Mouse (Mus musculus) midbrain, embryonic 16.5 days (tissue): Measurements from ENCODE around the gene Gm8439. TPM values are rescaled to one million over a fixed set of nuclear protein-coding genes. Genes with fewer than 3 reads are reported as not detected.

Source experiments
- ATAC-seq: fragments of 200-750 bp; cut with Nextera tagmentation; 2 replicates; pipeline ENCODE4 v1.8.0; 2017; ENCODE audit warnings: moderate TSS enrichment
- H3K27ac ChIP-seq: fragments of 300-500 bp; sonication (generic); 2 replicates; pipeline ENCODE4 v1.5.1; 2014; ENCODE audit warnings: mild to moderate bottlenecking, low read length, mixed read lengths
- H3K27me3 ChIP-seq: fragments of 300-500 bp; sonication (generic); 2 replicates; pipeline ENCODE4 v1.6.1; 2014; ENCODE audit warnings: low read depth, low read length, mixed read lengths; ENCODE audit not compliant: control insufficient read depth, insufficient read depth
- H3K36me3 ChIP-seq: fragments of 300-500 bp; sonication (generic); 2 replicates; pipeline ENCODE4 v1.6.1; 2014; ENCODE audit warnings: mild to moderate bottlenecking, low read length, moderate library complexity, mixed read lengths; ENCODE audit not compliant: control insufficient read depth, insufficient read depth
- H3K4me1 ChIP-seq: fragments of 300-500 bp; sonication (generic); 2 replicates; pipeline ENCODE4 v1.6.1; 2014; ENCODE audit warnings: mild to moderate bottlenecking, low read length, mixed read lengths; ENCODE audit not compliant: control insufficient read depth, insufficient read depth
- H3K4me2 ChIP-seq: fragments of 300-500 bp; sonication (generic); 2 replicates; pipeline ENCODE4 v1.6.1; 2014; ENCODE audit warnings: mild to moderate bottlenecking, low read length, mixed read lengths
- H3K4me3 ChIP-seq: fragments of 300-500 bp; sonication (generic); 2 replicates; pipeline ENCODE4 v1.5.1; 2014; ENCODE audit warnings: low read depth, mild to moderate bottlenecking, low read length, moderate library complexity, mixed read lengths
- H3K9ac ChIP-seq: fragments of 300-500 bp; sonication (generic); 2 replicates; pipeline ENCODE4 v1.6.1; 2014; ENCODE audit warnings: low read depth, low read length, mixed read lengths
- H3K9me3 ChIP-seq: fragments of 300-500 bp; sonication (generic); replicated peaks from 2 replicates; pipeline ENCODE4 v1.6.1; 2014; ENCODE audit warnings: mild to moderate bottlenecking, low read length, mixed read lengths; ENCODE audit not compliant: control insufficient read depth, poor library complexity, severe bottlenecking
- WGBS: fragments of 180-500 bp; shearing (Covaris S2); extraction: QIAGEN DNeasy Blood & Tissue Kit; methylation state at CpG from one replicate; pipeline ENCODE4 v1.1.7; 2014; 5-methylcytosine and 5-hydroxymethylcytosine counted together
- polyA plus RNA-seq: library from polyadenylated mRNA; unstranded; fragments of >200 nt; fragmentation: Nextera tagmentation; extraction: Ambion mirVana; gene quantifications from 2 replicates; pipeline ENCODE4 v1.2.1, GENCODE M21; 2015

The Gm8439 gene
- polyA plus RNA-seq: not detected in 2 replicates

GRCm38 (mm10) chr4:120588445-120588844 is at the start of gene Gm8439:
Gene Gm8439, plus strand, starts transcription at chr4:120588745.
- Histone ChIP-seq H3K4me3 (no peak within 1 kb of the TSS), H3K27ac (no peak within 1 kb of the TSS), H3K4me2 (no peak within 1 kb of the TSS), H3K4me1 (peaks cover 3% of the 10 kb centered on the region; the same call in 1 of the 2 replicates), H3K9ac (no peak within 1 kb of the TSS), H3K27me3 (0 out of 2 replicates have a peak, but pooled peaks cover 2% of the 10 kb centered on the region), H3K36me3 (no peaks in the 10 kb centered on the region), H3K9me3 (no peaks in the 10 kb centered on the region)
- ATAC-seq: no peak
- 22% methylated on average over 4 of the region's 4 CpGs for WGBS

DNA sequence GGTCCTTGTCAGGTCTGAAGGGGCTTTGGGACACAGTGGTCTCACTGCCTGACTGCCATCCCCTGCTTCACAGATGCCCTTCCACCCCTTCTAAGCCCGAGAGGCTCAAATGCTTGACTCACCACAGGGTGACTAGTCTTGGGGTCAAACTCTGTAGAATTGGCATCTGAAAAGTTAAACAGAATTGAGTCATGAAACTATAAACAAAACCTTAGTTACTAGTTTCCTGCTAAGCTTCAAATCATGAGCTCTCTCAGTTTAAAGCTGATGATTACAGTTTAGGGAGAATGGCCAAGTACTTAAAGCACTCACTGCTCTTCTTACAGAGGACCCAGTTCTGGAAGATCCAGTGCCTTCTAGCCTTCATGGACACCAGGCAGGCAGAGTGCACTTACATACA is 43.6 kb upstream of the Gm8439 start:
- no peak for ATAC-seq
- Histone ChIP-seq H3K4me1 (no peaks in the 10 kb centered on the region), H3K27me3 (no peaks in the 10 kb centered on the region), H3K9me3 (no peaks in the 10 kb centered on the region), H3K9ac (no peak overlapping the region), H3K27ac (no peak overlapping the region), H3K4me2 (no peak overlapping the region), H3K4me3 (no peak overlapping the region), H3K36me3 (peaks cover 42% of the 10 kb centered on the region)
- 90% methylated on average over 1 of the region's 1 CpGs for WGBS

- no peak for ATAC-seq
Measured at GRCm38 (mm10) chr4:120556592-120556991, 32.0 kb upstream of the Gm8439 start.

DNA sequence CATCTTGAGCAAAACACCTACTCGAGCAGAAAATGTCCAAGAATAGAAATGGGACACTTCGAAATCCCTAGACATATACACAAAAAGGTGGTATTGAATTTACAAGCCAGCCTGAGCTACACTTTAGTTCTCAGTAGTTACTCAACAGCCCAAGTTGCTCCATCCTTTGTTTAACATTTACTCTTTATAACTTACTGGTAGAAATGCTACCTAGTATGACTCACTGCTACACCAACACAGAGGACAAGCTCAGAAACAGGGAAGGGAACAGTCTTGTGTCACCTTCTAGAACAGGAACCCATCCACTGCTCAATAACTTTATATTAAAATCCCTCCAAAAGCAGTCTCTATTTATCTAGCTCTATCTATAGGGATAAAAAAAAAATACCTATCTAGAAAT is 22.8 kb upstream of the Gm8439 start:
- no peak for ATAC-seq
- H3K27ac ChIP-seq: no peak overlapping the region
- no peak overlapping the region for H3K4me3 ChIP-seq
- peaks cover 24% of the 10 kb centered on the region for H3K4me1 ChIP-seq
- WGBS: 89% methylated on average over 2 of the region's 2 CpGs
- H3K36me3 ChIP-seq: peaks cover 21% of the 10 kb centered on the region
- H3K4me2 ChIP-seq: no peak overlapping the region
- no peaks in the 10 kb centered on the region for H3K27me3 ChIP-seq
- H3K9ac ChIP-seq: no peak overlapping the region
- H3K9me3 ChIP-seq: no peaks in the 10 kb centered on the region

More at GRCm38 (mm10) chr4:120556592-120556991, 32.0 kb upstream of the Gm8439 start:
- no peaks in the 10 kb centered on the region for H3K4me1 ChIP-seq
- no peak overlapping the region for H3K27ac ChIP-seq
- H3K9ac ChIP-seq: no peak overlapping the region
- no peak overlapping the region for H3K4me2 ChIP-seq
- H3K4me3 ChIP-seq: no peak overlapping the region
- H3K27me3 ChIP-seq: no peaks in the 10 kb centered on the region
- no peaks in the 10 kb centered on the region for H3K9me3 ChIP-seq
- peaks cover 41% of the 10 kb centered on the region for H3K36me3 ChIP-seq
- 94% methylated on average over 6 of the region's 6 CpGs for WGBS

GRCm38 (mm10) chr4:120568005-120568404 is 20.5 kb upstream of the Gm8439 start:
- Histone ChIP-seq H3K9me3 (no peaks in the 10 kb centered on the region), H3K36me3 (peaks cover 9% of the 10 kb centered on the region; the same call in 1 of the 2 replicates), H3K4me2 (peak overlapping the region; percentile 90), H3K27me3 (no peaks in the 10 kb centered on the region), H3K27ac (no peak overlapping the region), H3K4me1 (peaks cover 32% of the 10 kb centered on the region), H3K9ac (peak overlapping the region; percentile 30; the same call in 1 of the 2 replicates), H3K4me3 (no peak overlapping the region)
- ATAC-seq: no peak
- WGBS: 55% methylated on average over 5 of the region's 5 CpGs

DNA sequence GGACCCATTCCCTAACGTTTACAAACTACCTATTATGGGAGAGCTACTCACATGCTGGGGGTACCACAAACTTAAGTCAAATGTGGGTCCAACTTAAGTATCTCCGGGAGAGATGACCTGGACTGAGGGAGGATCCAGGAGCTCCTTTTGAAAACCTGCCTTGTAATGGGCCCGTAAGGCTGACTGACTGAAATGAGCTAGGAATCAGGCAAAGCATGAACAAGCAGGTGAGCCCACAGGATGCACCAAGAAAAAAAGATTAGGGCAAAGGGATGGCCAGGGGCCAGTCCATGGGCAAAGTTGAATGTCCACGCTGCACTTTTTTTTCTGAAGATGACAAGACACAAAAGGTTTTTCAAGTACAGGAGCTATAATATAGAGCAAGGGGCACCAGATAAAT is 19.5 kb upstream of the Gm8439 start:
- Histone ChIP-seq H3K9ac (peak overlapping the region; percentile 97), H3K4me2 (peak overlapping the region; percentile 90), H3K27ac (peak overlapping the region; percentile 95), H3K36me3 (0 out of 2 replicates have a peak, but pooled peaks cover 2% of the 10 kb centered on the region), H3K9me3 (no peaks in the 10 kb centered on the region), H3K4me3 (peak overlapping the region; percentile 85), H3K4me1 (peaks cover 32% of the 10 kb centered on the region), H3K27me3 (no peaks in the 10 kb centered on the region)
- ATAC-seq: no peak
- WGBS: 6% methylated on average over 4 of the region's 4 CpGs

DNA sequence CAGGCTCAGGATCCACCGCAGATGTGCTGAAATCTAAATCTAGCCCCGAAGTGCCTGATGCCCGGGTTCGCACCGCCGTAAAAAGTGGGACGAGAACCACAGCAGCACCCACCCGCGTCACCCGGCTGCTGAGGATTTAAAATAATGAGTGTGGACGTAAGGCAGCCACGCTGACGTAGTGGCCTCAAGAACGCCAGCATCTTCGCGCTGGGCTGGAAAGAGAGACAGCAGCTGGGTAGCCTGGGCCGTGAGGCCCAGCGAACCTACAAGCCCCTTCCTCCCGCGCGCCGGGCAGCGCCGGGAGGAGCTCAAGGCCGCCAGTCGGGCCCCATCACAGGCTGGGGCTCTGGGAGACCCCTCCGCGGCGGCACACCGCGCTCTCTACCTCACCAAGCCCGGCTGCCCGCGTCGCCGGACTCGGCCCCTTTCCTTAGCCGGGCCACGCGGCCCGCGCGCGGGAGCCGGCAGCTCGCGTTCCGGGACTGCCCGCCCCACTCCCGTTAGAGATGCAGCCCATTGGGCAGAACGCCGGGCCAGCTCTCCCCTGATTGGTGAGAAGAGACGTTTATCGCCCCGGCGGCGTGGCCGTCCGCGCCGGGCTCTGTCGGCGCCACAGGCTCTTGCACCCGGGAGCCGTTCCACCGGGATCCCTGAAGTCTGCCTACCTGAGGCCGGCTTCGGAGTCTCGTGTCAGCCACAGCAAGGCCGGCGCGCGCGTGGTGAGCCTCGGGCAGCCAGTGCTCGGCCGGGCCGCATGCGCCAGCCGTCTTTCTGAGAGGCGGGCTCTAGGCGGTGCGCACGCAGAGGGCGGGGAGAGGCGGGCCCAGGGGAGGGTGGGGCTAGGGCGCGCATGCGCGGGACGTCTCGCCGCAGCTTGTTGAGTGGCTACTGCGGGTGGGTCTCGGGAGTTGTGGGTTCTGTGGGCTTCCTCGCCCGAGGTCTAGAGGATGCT is 18.8 kb upstream of the Gm8439 start, which contains the start of gene Ctps:
Gene Ctps, minus strand, starts transcription at position 791 of the 952 bp plus-strand sequence.
- peak within 1 kb of the TSS; percentile 97 for H3K9ac ChIP-seq
- under 1% methylated on average over 90 of the region's 97 CpGs for WGBS
- H3K27me3 ChIP-seq: no peaks in the 10 kb centered on the region
- peak within 1 kb of the TSS; percentile 90 for H3K4me2 ChIP-seq
- peak within 1 kb of the TSS; percentile 85 for H3K4me3 ChIP-seq
- H3K4me1 ChIP-seq: peaks cover 32% of the 10 kb centered on the region
- H3K27ac ChIP-seq: peak within 1 kb of the TSS; percentile 95
- H3K36me3 ChIP-seq: no peaks in the 10 kb centered on the region
- ATAC-seq: peak; percentile 98
- no peaks in the 10 kb centered on the region for H3K9me3 ChIP-seq

DNA sequence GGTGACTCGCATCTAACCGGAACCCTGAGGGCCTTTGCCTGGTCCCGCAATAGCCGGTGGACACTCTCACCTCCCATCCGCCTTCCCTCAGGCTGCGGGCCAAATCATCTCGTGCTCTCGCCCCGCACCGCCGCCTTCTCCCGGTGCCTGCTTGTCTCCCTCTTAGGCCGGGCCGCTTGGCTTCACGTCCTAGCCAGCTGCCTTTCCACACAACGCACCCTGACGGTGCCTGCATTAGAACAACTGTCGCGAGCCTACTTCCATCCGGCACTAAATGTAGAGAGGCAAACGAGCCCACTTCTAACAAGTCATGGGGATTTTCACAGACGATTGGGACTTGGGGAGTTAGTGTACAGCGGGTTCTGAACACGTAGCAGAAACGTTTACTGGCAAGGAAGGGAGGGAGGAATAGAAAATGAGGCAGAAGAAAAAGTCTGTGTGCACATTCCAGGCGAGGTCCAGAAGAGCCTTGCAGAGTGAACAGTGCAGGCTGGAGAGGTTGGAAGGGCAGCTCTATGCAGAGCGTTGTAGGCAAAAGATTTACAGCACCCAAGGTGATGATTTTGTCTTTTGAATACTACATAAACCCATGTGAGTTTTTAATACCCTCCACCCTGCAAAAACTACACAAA is 18.0 kb upstream of the Gm8439 start:
- ATAC-seq: peak; percentile 70
- Histone ChIP-seq H3K9ac (peak overlapping the region; percentile 97), H3K4me1 (peaks cover 32% of the 10 kb centered on the region), H3K27me3 (no peaks in the 10 kb centered on the region), H3K9me3 (no peaks in the 10 kb centered on the region), H3K4me2 (peak overlapping the region; percentile 85), H3K36me3 (no peaks in the 10 kb centered on the region), H3K4me3 (peak overlapping the region; percentile 85), H3K27ac (peak overlapping the region; percentile 95)
- WGBS: 2% methylated on average over 27 of the region's 27 CpGs
